Mouse (Mus musculus) CH12.LX (cell line): Measurements from ENCODE around the gene Tcf7l1.

Source experiments
- CTCF ChIP-seq, 2 experiments: IDR thresholded peaks in 1 of 2; conservative IDR thresholded peaks in 1 of 2; 2 replicates each; pipeline ENCODE4 v1.5.1; 2011 to 2012; ENCODE audit warnings: low read depth in 2 of 2, low read length in 2 of 2, improper control_type of control experiment in 1 of 2, inconsistent platforms in 1 of 2, mild to moderate bottlenecking in 1 of 2, moderate library complexity in 1 of 2
- EP300 ChIP-seq: IDR thresholded peaks from 2 replicates; pipeline ENCODE4 v1.6.1; 2011; ENCODE audit warnings: low read length, improper control_type of control experiment
- NRF1 ChIP-seq: IDR thresholded peaks from 2 replicates; pipeline ENCODE4 v1.6.1; 2014; ENCODE audit warnings: low read depth, mild to moderate bottlenecking, inconsistent platforms, low read length, improper control_type of control experiment, moderate library complexity

DNA sequence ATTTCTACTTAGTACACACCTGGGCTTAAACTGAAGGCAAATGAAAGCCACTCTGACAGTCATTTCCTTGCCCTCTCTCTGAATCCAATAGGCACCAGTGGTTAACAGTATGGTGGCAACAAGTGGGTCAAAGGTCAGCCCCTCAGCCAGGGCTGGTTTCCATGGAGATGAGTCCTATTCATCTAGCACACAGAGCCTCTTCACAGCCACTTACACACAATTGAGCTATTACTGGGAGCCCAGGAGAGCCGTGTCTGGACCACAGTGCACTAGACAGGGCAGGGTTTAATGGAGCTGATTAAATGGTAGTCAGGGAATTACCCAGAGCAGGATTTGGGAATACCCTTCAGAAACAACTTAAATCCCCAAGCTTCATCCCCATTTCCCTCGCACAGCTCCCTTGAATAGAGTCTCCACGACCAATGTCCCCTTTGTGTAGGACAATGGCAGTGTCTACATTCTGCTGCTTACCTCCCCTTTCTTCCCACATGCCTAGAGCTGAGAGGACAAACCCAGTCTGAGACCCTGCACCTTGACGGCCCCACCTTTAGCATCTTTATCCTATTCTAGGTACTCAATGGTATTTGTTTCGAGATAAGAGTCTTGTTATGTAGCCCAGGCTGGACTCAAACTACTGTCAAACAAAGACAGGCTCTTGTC lies 89.5 kb downstream of the Tcf7l1 start:
- TF ChIP-seq EP300 (no peak), CTCF (conservative IDR thresholded peaks at IDR 0.05 in 1 of 2, IDR thresholded peaks at IDR 0.05 in 1 of 2; ENCODE audit: low read depth in 2 of 2, low read length in 2 of 2) (no peak), NRF1 (no peak)
